Mouse (Mus musculus) CH12.LX (cell line): ENCODE data around the gene Gkap1. TPM values are rescaled to one million over a fixed set of nuclear protein-coding genes. Genes with fewer than 3 reads are reported as not detected.

Experiments used
- DNase-seq: peaks from one replicate; pipeline ENCODE4 v3.0.0-alpha.2; 2013; ENCODE audit errors: extremely low read depth
- H3K27ac ChIP-seq: 2 replicates; pipeline ENCODE4 v1.5.1; 2012; ENCODE audit warnings: low read depth, mild to moderate bottlenecking, control low read depth, moderate library complexity; ENCODE audit not compliant: insufficient read depth
- H3K27me3 ChIP-seq: replicated peaks from 2 replicates; pipeline ENCODE3; 2012; ENCODE audit warnings: inconsistent platforms
- H3K36me3 ChIP-seq, 2 experiments: replicated peaks in 1 of 2; 2 replicates each; pipeline versions ENCODE3 to v1.6.1; 2012; ENCODE audit warnings: inconsistent platforms in 1 of 2, low read length in 1 of 2, mild to moderate bottlenecking in 1 of 2, mixed read lengths in 1 of 2, moderate library complexity in 1 of 2; ENCODE audit not compliant: control insufficient read depth in 1 of 2, insufficient read depth in 1 of 2
- H3K4me1 ChIP-seq, 2 experiments: 2 replicates each; pipeline ENCODE4 v1.6.1; 2012; ENCODE audit warnings: inconsistent platforms in 1 of 2, moderate library complexity in 1 of 2; ENCODE audit not compliant: insufficient read depth in 2 of 2, control insufficient read depth in 1 of 2
- H3K4me2 ChIP-seq: 2 replicates; pipeline ENCODE4 v1.6.1; 2012; ENCODE audit warnings: low read depth, mild to moderate bottlenecking, control low read depth; ENCODE audit not compliant: poor library complexity, insufficient read depth, severe bottlenecking
- H3K4me3 ChIP-seq, 3 experiments: fragments of 150-350 bp in 1 of 3; sonication (generic) in 1 of 3; replicated peaks in 1 of 3; 2 replicates each; pipeline versions ENCODE3 to v1.5.1; 2011 to 2012; ENCODE audit warnings: low read depth in 2 of 3, low read length in 2 of 3, mild to moderate bottlenecking in 2 of 3, moderate library complexity in 2 of 3, control low read depth in 1 of 3, improper control_type of control experiment in 1 of 3, inconsistent platforms in 1 of 3, mixed read lengths in 1 of 3; ENCODE audit not compliant: poor library complexity in 1 of 3
- H3K79me2 ChIP-seq: replicated peaks from 2 replicates; pipeline ENCODE4 v1.6.1; 2012; ENCODE audit warnings: mild to moderate bottlenecking, moderate library complexity; ENCODE audit not compliant: control insufficient read depth, poor library complexity, insufficient read depth, severe bottlenecking; ENCODE audit errors: extremely low read depth
- H3K9ac ChIP-seq: 2 replicates; pipeline ENCODE4 v1.6.1; 2012; ENCODE audit warnings: low read depth, mild to moderate bottlenecking, control low read depth, moderate library complexity; ENCODE audit not compliant: insufficient read depth
- H3K9me3 ChIP-seq: replicated peaks from 2 replicates; pipeline ENCODE3; 2012; ENCODE audit warnings: low read length, inconsistent platforms, mixed read lengths
- BHLHE40 ChIP-seq: IDR thresholded peaks from 2 replicates; pipeline ENCODE4 v1.6.1; 2011; ENCODE audit warnings: mild to moderate bottlenecking, low read depth, low read length, improper control_type of control experiment
- CHD1 ChIP-seq: IDR thresholded peaks from 2 replicates; pipeline ENCODE4 v1.6.1; 2012; ENCODE audit warnings: low read depth, low read length, improper control_type of control experiment, inconsistent platforms
- CHD2 ChIP-seq: IDR thresholded peaks from 2 replicates; pipeline ENCODE4 v1.6.1; 2011; ENCODE audit warnings: low read length, improper control_type of control experiment
- CTCF ChIP-seq, 2 experiments: IDR thresholded peaks in 1 of 2; conservative IDR thresholded peaks in 1 of 2; 2 replicates each; pipeline ENCODE4 v1.5.1; 2011 to 2012; ENCODE audit warnings: low read depth in 2 of 2, low read length in 2 of 2, improper control_type of control experiment in 1 of 2, inconsistent platforms in 1 of 2, mild to moderate bottlenecking in 1 of 2, moderate library complexity in 1 of 2
- E2F4 ChIP-seq: IDR thresholded peaks from 2 replicates; pipeline ENCODE4 v1.6.1; 2011; ENCODE audit warnings: low read depth, low read length, improper control_type of control experiment; ENCODE audit not compliant: insufficient replicate concordance
- ETS1 ChIP-seq: conservative IDR thresholded peaks from 2 replicates; pipeline ENCODE4 v1.6.1; 2012; ENCODE audit warnings: low read depth, mild to moderate bottlenecking, inconsistent platforms, low read length, improper control_type of control experiment, moderate library complexity
- GABPA ChIP-seq: IDR thresholded peaks from 2 replicates; pipeline ENCODE4 v1.6.1; 2012; ENCODE audit warnings: low read depth, low read length, improper control_type of control experiment, inconsistent platforms; ENCODE audit not compliant: insufficient replicate concordance
- HCFC1 ChIP-seq: IDR thresholded peaks from 2 replicates; pipeline ENCODE4 v1.6.1; 2012; ENCODE audit warnings: low read depth, mild to moderate bottlenecking, inconsistent platforms, low read length, improper control_type of control experiment
- IRF4 ChIP-seq: IDR thresholded peaks from 2 replicates; pipeline ENCODE4 v1.6.1; 2014; ENCODE audit warnings: low read depth, mild to moderate bottlenecking, inconsistent platforms, low read length, improper control_type of control experiment
- JUN ChIP-seq: IDR thresholded peaks from 2 replicates; pipeline ENCODE4 v1.6.1; 2011; ENCODE audit warnings: low read depth, mild to moderate bottlenecking, low read length, improper control_type of control experiment, moderate library complexity; ENCODE audit not compliant: insufficient read depth
- KAT2A ChIP-seq: IDR thresholded peaks from 2 replicates; pipeline ENCODE4 v1.6.1; 2012; ENCODE audit warnings: low read length, improper control_type of control experiment, inconsistent platforms; ENCODE audit not compliant: insufficient replicate concordance
- MAFK ChIP-seq: IDR thresholded peaks from 2 replicates; pipeline ENCODE4 v1.6.1; 2011; ENCODE audit warnings: low read length, improper control_type of control experiment; ENCODE audit not compliant: insufficient replicate concordance
- MAX ChIP-seq: IDR thresholded peaks from 2 replicates; pipeline ENCODE4 v1.6.1; 2011; ENCODE audit warnings: low read length, improper control_type of control experiment
- MAZ ChIP-seq: IDR thresholded peaks from 2 replicates; pipeline ENCODE4 v1.6.1; 2012; ENCODE audit warnings: low read depth, mild to moderate bottlenecking, inconsistent platforms, low read length, improper control_type of control experiment, moderate library complexity
- MEF2A ChIP-seq: IDR thresholded peaks from 2 replicates; pipeline ENCODE4 v1.6.1; 2014; ENCODE audit warnings: low read depth, mild to moderate bottlenecking, inconsistent platforms, low read length, improper control_type of control experiment, borderline replicate concordance
- MXI1 ChIP-seq: IDR thresholded peaks from 2 replicates; pipeline ENCODE4 v1.6.1; 2011; ENCODE audit warnings: mild to moderate bottlenecking, low read depth, low read length, improper control_type of control experiment
- NELFE ChIP-seq: IDR thresholded peaks from 2 replicates; pipeline ENCODE4 v1.6.1; 2011; ENCODE audit warnings: low read depth, low read length, improper control_type of control experiment
- PAX5 ChIP-seq: IDR thresholded peaks from 2 replicates; pipeline ENCODE4 v1.6.1; 2012; ENCODE audit warnings: low read length, inconsistent platforms, mixed read lengths
- POLR2A ChIP-seq: IDR thresholded peaks from 2 replicates; pipeline ENCODE4 v1.6.1; 2011; ENCODE audit warnings: low read depth, mild to moderate bottlenecking, improper control_type of control experiment, low read length
- RAD21 ChIP-seq: IDR thresholded peaks from 2 replicates; pipeline ENCODE4 v1.6.1; 2011; ENCODE audit warnings: low read depth, mild to moderate bottlenecking, low read length, improper control_type of control experiment, moderate library complexity
- RCOR1 ChIP-seq: conservative IDR thresholded peaks from 2 replicates; pipeline ENCODE4 v1.6.1; 2012; ENCODE audit warnings: low read depth, mild to moderate bottlenecking, inconsistent platforms, low read length, improper control_type of control experiment
- SIN3A ChIP-seq: IDR thresholded peaks from 2 replicates; pipeline ENCODE4 v1.6.1; 2012; ENCODE audit warnings: low read length, improper control_type of control experiment, inconsistent platforms
- SMC3 ChIP-seq: IDR thresholded peaks from 2 replicates; pipeline ENCODE4 v1.6.1; 2011; ENCODE audit warnings: low read depth, low read length, improper control_type of control experiment
- TBP ChIP-seq: conservative IDR thresholded peaks from 2 replicates; pipeline ENCODE4 v1.6.1; 2011; ENCODE audit warnings: low read depth, low read length, improper control_type of control experiment
- UBTF ChIP-seq: IDR thresholded peaks from 2 replicates; pipeline ENCODE4 v1.6.1; 2012; ENCODE audit warnings: low read depth, mild to moderate bottlenecking, inconsistent platforms, low read length, improper control_type of control experiment, moderate library complexity
- USF1 ChIP-seq: IDR thresholded peaks from 2 replicates; pipeline ENCODE4 v1.6.1; 2014; ENCODE audit warnings: low read depth, mild to moderate bottlenecking, inconsistent platforms, low read length, improper control_type of control experiment
- USF2 ChIP-seq: conservative IDR thresholded peaks from 2 replicates; pipeline ENCODE4 v1.6.1; 2011; ENCODE audit warnings: low read depth, low read length, improper control_type of control experiment
- ZC3H11A ChIP-seq: IDR thresholded peaks from 2 replicates; pipeline ENCODE4 v1.6.1; 2012; ENCODE audit warnings: low read depth, mild to moderate bottlenecking, inconsistent platforms, low read length, improper control_type of control experiment
- ZKSCAN1 ChIP-seq: IDR thresholded peaks from 2 replicates; pipeline ENCODE4 v1.6.1; 2012; ENCODE audit warnings: low read depth, inconsistent platforms, low read length, improper control_type of control experiment, borderline replicate concordance
- ZMIZ1 ChIP-seq: IDR thresholded peaks from 2 replicates; pipeline ENCODE4 v1.6.1; 2012; ENCODE audit warnings: low read depth, mild to moderate bottlenecking, inconsistent platforms, low read length, improper control_type of control experiment
- ZNF384 ChIP-seq: IDR thresholded peaks from 2 replicates; pipeline ENCODE4 v1.6.1; 2012; ENCODE audit warnings: low read depth, low read length, improper control_type of control experiment, inconsistent platforms
- dilution Hi-C: fragments of 300-500 bp; cut with MboI; formaldehyde crosslinking; loops from 2 replicates; pipeline ENCODE4 v1.14.3; 2020; ENCODE audit warnings: low sequenced_read_pairs; ENCODE audit not compliant: extremely low pct_unique_long_range_greater_than_20kb, extremely low pct_ligation_motif_present
- in situ Hi-C: fragments of 300-500 bp; cut with MboI; formaldehyde crosslinking; loops from 3 replicates; pipeline ENCODE4 v1.14.3; 2019; ENCODE audit warnings: low sequenced_read_pairs, low pct_ligation_motif_present, low pct_unique_long_range_greater_than_20kb, mixed read lengths
- polyA plus RNA-seq: library from polyadenylated mRNA; unstranded; fragments of >175 nt; gene quantifications from 2 replicates; pipeline ENCODE4 v1.2.1, GENCODE M21; 2012; ENCODE audit warnings: low read depth; ENCODE audit not compliant: insufficient read length
- total RNA-seq, 2 experiments: library from RNA; depleted of rRNA; stranded (reverse); fragments of 300-350 nt in 1 of 2; fragments of >200 nt in 1 of 2; gene quantifications; 2 replicates each; pipeline ENCODE4 v1.2.3; 2012 to 2014

The Gkap1 gene
- total and polyA plus RNA-seq, 3 experiments = 0.82 to 2.0 (median 1.3) TPM

- Histone ChIP-seq H3K4me1 (peaks cover 6 to 29% of the 10 kb centered on the region in 2 experiments), H3K36me3 (peaks cover 0 to 8% of the 10 kb centered on the region in 2 experiments), H3K4me2 (peak overlapping the region; percentile 81), H3K9me3 (no peaks in the 10 kb centered on the region), H3K79me2 (peaks cover 37% of the 10 kb centered on the region), H3K9ac (peak overlapping the region; percentile 90), H3K27me3 (no peaks in the 10 kb centered on the region), H3K27ac (no peak overlapping the region), H3K4me3 (peak overlapping the region; percentile 65 to 99 (median 98))
- no peak for TF ChIP-seq RAD21
- TF ChIP-seq GABPA = no peak
- DNase-seq = no peak
- in situ Hi-C loops = no loop called here
- dilution Hi-C loops = no loop called here
These were observed 59.1 kb downstream of the Gkap1 start for GRCm38 (mm10) chr13:58216395-58216794.

- Histone ChIP-seq H3K9ac (peak within 1 kb of the TSS; percentile 90), H3K9me3 (no peaks in the 10 kb centered on the region), H3K36me3 (peaks cover 0 to 11% of the 10 kb centered on the region in 2 experiments), H3K4me2 (peak within 1 kb of the TSS; percentile 98), H3K27me3 (no peaks in the 10 kb centered on the region), H3K4me3 (peak within 1 kb of the TSS; percentile 65 to 99 (median 98)), H3K79me2 (peaks cover 42% of the 10 kb centered on the region), H3K27ac (peak within 1 kb of the TSS; percentile 72), H3K4me1 (peaks cover 6 to 32% of the 10 kb centered on the region in 2 experiments)
- in situ Hi-C loops = no loop called here
- dilution Hi-C loops = no loop called here
- peak; percentile 81 for DNase-seq
- TF ChIP-seq KAT2A = 0 out of 2 replicates have a peak, but pooled peaks have one; percentile 54
- TF ChIP-seq ZC3H11A = no peak
- TF ChIP-seq SMC3 = no peak
- TF ChIP-seq IRF4 = no peak
- TF ChIP-seq MAX = peak; percentile 77
- TF ChIP-seq GABPA = no peak; the same call in 1 of the 2 replicates
- peak; percentile 60 for TF ChIP-seq CHD2
- peak; percentile 94 for TF ChIP-seq NELFE
- TF ChIP-seq UBTF = no peak
- TF ChIP-seq CHD1 = no peak
- no peak for TF ChIP-seq E2F4
- TF ChIP-seq ZKSCAN1 = no peak
- peak; percentile 66 for TF ChIP-seq SIN3A
- TF ChIP-seq RAD21 = no peak
- peak; percentile 56; the same call in 1 of the 2 replicates for TF ChIP-seq MEF2A
- TF ChIP-seq HCFC1 = peak; percentile 76
- TF ChIP-seq CTCF (conservative IDR thresholded peaks at IDR 0.05 in 1 of 2, IDR thresholded peaks at IDR 0.05 in 1 of 2; ENCODE audit: low read depth in 2 of 2, low read length in 2 of 2) = no peak
- no peak for TF ChIP-seq MAZ
- peak; percentile 41; the same call in 1 of the 2 replicates for TF ChIP-seq BHLHE40
- TF ChIP-seq MAFK = no peak
- peak; percentile 93 for TF ChIP-seq POLR2A
- no peak; the same call in 1 of the 2 replicates for TF ChIP-seq ETS1
- TF ChIP-seq USF2 = no peak
- TF ChIP-seq USF1 = no peak
- peak; percentile 42; the same call in 1 of the 2 replicates for TF ChIP-seq JUN
- TF ChIP-seq MXI1 = peak; percentile 63; the same call in 1 of the 2 replicates
- no peak for TF ChIP-seq PAX5
- TF ChIP-seq TBP = 0 out of 2 replicates have a peak, but pooled peaks have one; percentile 35
- peak; percentile 85 for TF ChIP-seq ZMIZ1
- TF ChIP-seq RCOR1 = no peak
- TF ChIP-seq ZNF384 = no peak
These were observed 59.7 kb downstream of the Gkap1 start, which contains the start of gene Ubqln1 for GRCm38 (mm10) chr13:58215592-58216341. Gene Ubqln1 (minus strand): TSS chr13:58215653.
